Mouse (Mus musculus) heart, postnatal 10 days (tissue): ENCODE results near the gene Nme1. TPM values are rescaled to one million over a fixed set of nuclear protein-coding genes. Genes with fewer than 3 reads are reported as not detected.

Source experiments
- DNase-seq, 2 experiments: peaks; one replicate each; pipeline ENCODE4 v3.0.0; 2021
- intact Hi-C: fragments of 180-260 bp; cut with DNase I; formaldehyde crosslinking; loops from one replicate; pipeline ENCODE4 v1.15.1; 2025
- total RNA-seq, 2 experiments: library from RNA; stranded (reverse); gene quantifications; 2 replicates each; pipeline ENCODE4 v1.2.3; 2021

Nme1 gene
- total RNA-seq = 10 to 100 TPM; 26.3 to 29.0 TPM

- intact Hi-C loops = loop anchor here (1.0 to 5.0 kb wide), 3 partner anchors 28 to 119 kb away; partner anchors contain the start of gene Spag9
- peak; percentile 98 for DNase-seq
These were observed at the start of gene Nme1, which contains the start of gene Gm20390 for GRCm38 (mm10) chr11:93968005-93968847. Gene Nme1, minus strand, starts transcription at chr11:93968521. Gene Gm20390, minus strand, starts transcription at chr11:93968293.

GRCm38 (mm10) chr11:94003346-94003745, 35.0 kb upstream of the Nme1 start:
- intact Hi-C loops = no loop called here
- no peak for DNase-seq

- intact Hi-C loops = loop anchor here (5.0 kb wide), 1 partner anchor 112 kb away; the partner anchor contains the start of genes Mbtd1 and Utp18
- no peak for DNase-seq
These were observed 31.0 kb upstream of the Nme1 start for GRCm38 (mm10) chr11:93999276-93999675.

- intact Hi-C loops = loop anchor here (2.0 to 5.0 kb wide), 2 partner anchors 50 to 110 kb away; partner anchors contain the start of genes Mbtd1 and Utp18
- peak; percentile 58 to 60 for DNase-seq
These were observed 28.9 kb upstream of the Nme1 start for GRCm38 (mm10) chr11:93997141-93997775.

GRCm38 (mm10) chr11:93996306-93997140, 28.2 kb upstream of the Nme1 start:
- intact Hi-C loops = loop anchor here (1.0 to 5.0 kb wide), 3 partner anchors 28 to 109 kb away; partner anchors contain the start of genes Gm20390, Mbtd1, Nme1 and Utp18

GRCm38 (mm10) chr11:93995720-93996305, 27.5 kb upstream of the Nme1 start, which contains the start of gene Spag9:
Gene Spag9, plus strand, starts transcription at chr11:93996091.
- intact Hi-C loops = loop anchor here (1.0 to 5.0 kb wide), 3 partner anchors 28 to 109 kb away; partner anchors contain the start of genes Gm20390, Mbtd1, Nme1 and Utp18

More at GRCm38 (mm10) chr11:93996306-93997140, 28.2 kb upstream of the Nme1 start:
- DNase-seq = peak; percentile 55 to 74

GRCm38 (mm10) chr11:93995111-93995719, 26.9 kb upstream of the Nme1 start:
- peak; percentile 92 to 93 for DNase-seq
- intact Hi-C loops = loop anchor here (5.0 kb wide), 1 partner anchor 108 kb away; the partner anchor contains the start of genes Mbtd1 and Utp18

More at GRCm38 (mm10) chr11:93995720-93996305, 27.5 kb upstream of the Nme1 start, which contains the start of gene Spag9:
- peak; percentile 94 to 96 for DNase-seq

- intact Hi-C loops = no loop called here
- DNase-seq = peak in 1 of 2 experiments; percentile 9
These were observed 26.2 kb upstream of the Nme1 start for GRCm38 (mm10) chr11:93994531-93994930.

- DNase-seq = peak; percentile 50 to 54
- intact Hi-C loops = no loop called here
These were observed 20.2 kb upstream of the Nme1 start for GRCm38 (mm10) chr11:93988328-93989062.

GRCm38 (mm10) chr11:93987625-93988327, 19.5 kb upstream of the Nme1 start:
- intact Hi-C loops = no loop called here
- DNase-seq = peak; percentile 66 to 71

- no peak for DNase-seq
- intact Hi-C loops = no loop called here
These were observed 18.7 kb upstream of the Nme1 start for GRCm38 (mm10) chr11:93987026-93987425.

GRCm38 (mm10) chr11:93986298-93986697, 18.0 kb upstream of the Nme1 start:
- intact Hi-C loops = loop anchor here (1.0 kb wide), 1 partner anchor 10 kb away; no protein-coding TSS in a partner anchor
- DNase-seq = no peak

GRCm38 (mm10) chr11:93985265-93985664, 16.9 kb upstream of the Nme1 start:
- intact Hi-C loops = no loop called here
- DNase-seq = no peak

GRCm38 (mm10) chr11:93984619-93985018, 16.3 kb upstream of the Nme1 start:
- no peak for DNase-seq
- intact Hi-C loops = no loop called here

GRCm38 (mm10) chr11:93979502-93980049, 11.3 kb upstream of the Nme1 start:
- DNase-seq = no peak
- intact Hi-C loops = no loop called here

- intact Hi-C loops = no loop called here
- no peak for DNase-seq
These were observed 4.6 kb upstream of the Nme1 start for GRCm38 (mm10) chr11:93972951-93973350.

GRCm38 (mm10) chr11:93969799-93970198, 1.5 kb upstream of the Nme1 start:
- DNase-seq = no peak
- intact Hi-C loops = loop anchor here (5.0 kb wide), 1 partner anchor 103 kb away; no protein-coding TSS in a partner anchor
